Mouse (Mus musculus): ENCODE measurements at regions not wholly inside any gene's neighbourhood (a gene's known extent, or its start where the extent isn't known, plus 50 kb on each side); places are given as distances from the start of the nearest gene placed in this dataset.
A peak's percentile ranks its signal among the peaks of the same experiment; 100 is the strongest.

DNA sequence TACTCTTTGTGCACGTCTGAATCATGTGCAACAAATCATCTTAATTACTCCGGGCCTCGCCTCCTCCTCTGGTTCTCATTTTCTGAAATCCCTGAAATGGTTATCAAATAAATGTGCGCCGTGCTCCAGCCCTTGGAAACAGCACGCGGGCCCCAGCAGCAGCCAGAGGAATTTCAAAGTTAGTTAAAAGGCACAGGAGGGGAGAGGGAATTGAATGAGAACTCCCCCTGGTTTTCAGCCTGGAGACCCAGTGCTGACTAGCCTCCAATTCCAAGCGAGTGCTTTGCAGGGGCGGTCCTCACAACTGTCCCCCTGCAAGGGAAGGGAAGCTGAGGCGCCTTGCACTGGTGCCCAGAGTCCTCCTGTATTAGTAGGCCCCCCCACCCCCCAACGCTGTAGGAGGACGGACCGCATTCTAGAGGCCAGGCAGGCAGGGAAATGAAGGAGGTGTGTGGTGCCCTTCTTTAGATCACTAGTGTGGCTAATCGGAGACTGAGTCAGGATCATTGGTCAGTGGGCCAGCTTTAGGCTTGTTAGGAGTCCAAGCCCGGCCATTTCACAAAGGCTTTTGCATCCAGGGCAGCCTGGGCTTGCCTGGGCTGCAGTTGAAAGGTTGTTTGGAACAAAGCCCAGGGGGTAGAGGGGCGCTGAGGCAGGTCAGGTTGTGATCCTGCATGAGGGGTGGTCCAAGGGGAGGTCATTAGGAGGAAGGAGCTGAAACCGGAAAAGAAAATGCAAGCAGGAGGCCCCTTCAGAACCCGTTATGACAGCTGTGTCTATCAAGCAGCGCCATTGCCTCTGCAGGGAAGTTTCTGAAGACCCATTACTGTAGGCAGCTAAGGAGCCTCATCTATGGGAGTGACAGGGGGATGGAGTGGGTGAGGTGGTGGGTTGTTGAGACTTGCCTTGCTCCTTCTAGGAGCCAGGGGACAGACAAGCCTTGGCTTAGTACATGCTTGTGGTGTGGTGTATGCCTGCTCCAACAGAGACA is 80.3 kb upstream of the Igfbp7 start:
- DNase-seq (ENCODE audit: low read depth, low spot score), result no peak

DNA sequence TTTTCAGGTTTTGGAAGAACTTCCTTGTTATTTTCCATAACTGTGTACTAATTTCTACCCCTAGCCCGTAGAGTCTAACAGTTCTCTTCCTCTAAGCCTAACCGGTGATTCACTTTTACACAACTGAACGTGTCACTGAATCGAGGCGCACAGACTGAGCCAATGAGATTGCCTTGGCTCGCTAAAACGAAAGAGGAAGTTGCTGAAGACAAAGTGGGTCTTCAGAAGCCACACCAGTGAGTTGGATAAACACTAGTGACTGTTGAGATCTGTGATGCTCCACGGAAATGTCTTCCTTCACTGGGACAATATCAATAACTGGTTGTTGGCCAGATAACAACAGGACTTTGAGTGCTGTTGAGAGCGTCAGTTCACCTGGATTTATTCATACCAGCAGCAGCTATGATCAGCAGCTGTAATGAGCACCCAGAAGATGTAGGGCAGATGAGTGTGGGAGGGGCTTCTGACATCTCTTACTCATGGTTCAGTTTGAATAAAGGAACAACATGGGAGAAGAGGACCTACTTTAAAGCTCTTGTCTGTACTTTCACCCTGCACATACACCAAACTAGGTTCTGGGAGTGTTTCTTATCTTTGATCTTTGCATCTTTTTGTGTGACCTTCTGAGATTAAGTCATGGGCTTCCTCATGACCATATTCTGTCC is 75.3 kb upstream of the Igfbp7 start:
- DNase-seq (ENCODE audit: low read depth, low spot score), result no peak

DNA sequence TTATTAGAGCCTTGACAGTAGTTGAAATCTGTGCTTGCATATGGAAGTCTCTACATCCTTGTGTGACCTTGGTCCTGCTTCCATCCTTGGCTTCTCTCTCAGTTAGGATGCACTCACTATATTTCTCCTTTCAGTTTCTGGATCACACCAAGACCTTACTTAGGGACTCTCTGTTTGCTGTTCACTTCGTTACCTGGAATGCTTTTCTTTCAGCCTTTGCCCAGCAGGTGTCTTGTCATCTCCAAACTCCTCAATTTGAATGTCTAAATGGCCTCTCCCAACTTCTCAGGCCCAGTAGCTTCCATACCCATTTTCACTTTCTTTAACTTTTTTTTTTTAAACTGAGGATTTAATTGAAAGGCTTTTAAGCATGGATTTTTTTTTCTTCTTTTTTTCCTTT is 74.0 kb upstream of the Igfbp7 start:
- peak; percentile 30 for DNase-seq (ENCODE audit: low read depth, low spot score)

DNA sequence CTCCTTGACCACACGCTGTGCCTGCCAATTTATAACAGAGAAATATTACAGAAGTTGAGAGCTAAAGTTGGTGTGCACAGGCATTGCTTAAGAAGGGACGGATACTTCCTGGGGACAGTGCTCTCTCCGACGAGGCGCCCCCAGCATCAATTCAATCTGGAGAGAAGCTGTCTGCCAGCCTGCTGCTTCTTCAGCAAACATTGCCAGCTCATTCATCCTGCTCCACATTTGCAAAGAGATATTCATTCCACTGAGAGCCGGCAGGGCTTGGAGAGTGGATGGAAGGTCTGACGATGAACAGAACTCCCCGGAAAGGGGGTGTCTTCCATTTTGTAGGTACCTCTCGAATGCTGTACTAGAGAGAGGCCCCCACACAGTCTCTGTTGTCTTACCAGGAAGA is 70.0 kb upstream of the Igfbp7 start:
- DNase-seq (ENCODE audit: low read depth, low spot score), result no peak

DNA sequence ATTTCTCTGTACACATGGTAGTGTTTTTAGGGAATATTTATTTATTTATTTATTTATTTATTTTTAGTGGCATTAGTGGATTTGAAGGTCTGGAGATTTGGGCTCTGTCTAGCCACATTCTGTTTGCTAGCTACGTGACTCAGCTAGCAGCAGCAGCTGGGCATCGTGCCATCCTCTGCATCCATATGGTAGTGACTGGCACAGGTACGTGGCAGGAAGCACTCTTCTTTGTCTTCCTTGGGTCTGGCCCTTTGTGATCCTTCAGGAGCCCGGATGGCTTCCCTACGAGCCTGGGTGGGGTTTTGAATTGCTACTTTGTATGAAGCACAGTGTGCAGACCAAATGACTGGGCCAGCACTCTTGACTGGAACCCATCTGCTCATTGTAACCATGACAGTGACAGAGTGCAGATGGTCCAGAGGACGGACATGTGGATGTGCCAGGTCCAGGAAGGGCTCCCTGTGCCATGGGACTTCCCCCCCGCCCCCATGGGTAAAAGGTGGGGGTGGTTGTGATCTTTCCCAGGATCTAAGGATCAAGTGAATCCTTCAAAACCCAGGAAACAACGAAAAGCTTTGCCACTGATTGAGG is 66.2 kb upstream of the Igfbp7 start:
- no peak for DNase-seq (ENCODE audit: low read depth, low spot score)

DNA sequence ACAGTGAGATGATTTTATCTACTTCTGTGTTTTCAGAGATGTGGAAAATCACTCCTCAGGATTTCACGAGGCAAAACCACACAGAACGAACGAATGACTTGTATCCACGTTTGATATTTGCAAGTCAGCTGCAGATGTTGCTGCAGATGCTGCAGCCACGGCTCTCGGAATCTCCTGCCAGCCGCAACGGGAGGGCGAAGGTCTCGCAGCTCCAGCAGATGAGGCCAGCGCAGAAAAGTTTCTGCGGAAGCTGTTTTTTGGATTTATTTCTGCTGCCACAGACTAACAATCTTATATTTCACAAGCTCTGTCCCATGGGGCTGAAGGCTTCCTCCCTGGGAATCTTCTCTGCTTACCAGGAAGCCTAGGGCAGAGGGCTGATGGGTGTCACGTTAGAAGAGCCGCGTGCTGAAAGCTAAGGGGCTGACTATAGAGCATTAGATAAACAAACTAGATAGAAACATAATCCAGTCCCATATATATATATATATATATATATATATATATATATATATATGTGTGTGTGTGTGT is 61.5 kb upstream of the Igfbp7 start:
- DNase-seq (ENCODE audit: low read depth, low spot score), result no peak

DNA sequence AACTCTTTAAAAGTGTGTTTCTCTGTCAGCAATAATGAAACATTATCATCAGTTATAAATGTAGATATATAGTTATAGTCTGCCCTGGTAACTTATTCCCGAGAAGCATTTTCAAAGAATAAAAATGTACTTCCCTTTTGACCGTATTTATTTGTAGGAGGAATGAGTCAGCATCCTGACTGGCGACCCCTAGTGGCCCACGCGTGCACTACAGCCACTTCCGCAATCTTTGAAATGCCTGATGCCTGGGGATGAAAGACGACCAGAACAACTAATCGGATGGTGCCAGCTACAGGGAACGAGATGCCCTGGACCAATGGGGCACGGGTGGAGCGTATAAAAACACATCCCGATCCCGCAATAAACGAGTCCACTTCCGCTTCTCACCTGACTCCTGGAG is 60.6 kb upstream of the Igfbp7 start:
- DNase-seq (ENCODE audit: low read depth, low spot score), result peak; percentile 74

DNA sequence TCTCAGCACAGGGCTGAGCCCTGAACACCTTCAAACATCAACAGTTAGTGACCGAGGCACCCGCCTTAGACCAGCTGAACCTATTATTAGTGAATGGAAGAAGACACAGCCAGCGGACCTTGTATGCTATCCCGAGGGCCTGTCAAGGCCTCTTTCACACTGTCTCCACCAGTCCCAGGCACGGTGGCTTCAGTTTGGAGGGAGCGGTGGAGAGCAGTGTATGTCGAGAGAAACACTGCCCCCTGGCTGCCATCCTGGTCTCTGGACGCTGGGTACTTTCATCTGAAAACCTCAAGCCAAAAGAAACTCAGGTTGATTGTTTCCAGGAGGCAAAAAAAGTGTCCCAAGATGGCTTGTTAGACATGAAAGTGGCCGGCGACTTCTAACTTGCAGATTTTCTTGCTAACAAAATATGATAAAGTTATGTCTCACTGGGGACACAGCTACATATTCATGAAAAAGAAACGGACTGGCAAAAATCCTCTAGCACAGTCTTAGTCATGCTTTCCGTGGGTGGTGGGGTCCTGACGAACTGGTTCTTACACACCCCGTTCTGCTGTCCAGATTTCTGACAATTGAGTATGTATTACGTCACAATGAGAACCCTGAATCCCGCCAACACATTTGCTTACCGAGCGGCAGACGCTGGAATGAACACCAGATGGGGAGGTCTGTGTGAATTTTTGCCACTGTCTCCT is 57.2 kb upstream of the Igfbp7 start:
- DNase-seq (ENCODE audit: low read depth, low spot score), result no peak

DNA sequence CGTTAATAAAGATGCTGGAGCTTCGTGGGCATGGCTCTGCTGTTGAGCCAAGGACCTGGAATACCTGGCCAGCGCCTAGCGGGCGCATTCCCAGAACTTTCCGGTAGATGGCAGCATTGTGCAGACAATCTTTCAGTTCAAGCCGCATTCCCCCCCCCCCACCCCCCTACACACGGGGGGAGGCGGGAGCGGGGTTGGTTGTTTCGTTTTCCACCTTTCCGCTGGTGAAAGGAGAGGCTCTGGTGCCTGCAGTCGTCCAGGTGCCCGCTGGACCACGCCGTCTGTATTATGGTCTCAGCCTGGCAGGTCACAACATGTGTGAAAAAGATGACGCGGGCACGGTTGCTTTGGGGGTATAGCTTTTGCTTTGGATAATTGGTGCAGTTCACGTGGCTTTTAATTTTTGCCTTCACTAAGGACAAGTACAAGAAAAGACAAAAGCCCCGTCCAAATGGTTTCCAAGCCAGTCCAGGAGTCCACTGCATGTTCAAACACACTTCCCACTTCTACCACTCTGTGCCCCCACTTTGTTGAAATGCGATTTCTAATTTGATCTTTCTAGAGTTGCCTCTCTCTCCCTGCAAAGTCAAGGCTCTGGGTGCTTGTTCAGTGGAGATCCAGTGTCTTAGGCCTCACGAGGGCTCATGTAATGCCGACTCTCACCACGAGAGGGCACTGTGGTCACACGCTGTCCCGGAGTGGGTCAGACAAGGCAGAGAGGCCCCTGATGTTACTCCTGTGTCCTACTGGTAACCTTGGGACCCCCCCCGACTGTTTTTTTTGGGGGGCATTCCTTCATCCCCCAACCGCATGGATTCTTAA is 52.3 kb upstream of the Igfbp7 start:
- peak; percentile 87 for DNase-seq (ENCODE audit: low read depth, low spot score)

Data from ZHBTc4 (cell line).